Mouse (Mus musculus) cerebellum, postnatal 36 days (tissue): ENCODE measurements around the gene Dmwd.

Experiments used
- DNase-seq, 2 experiments: peaks; one replicate each; pipeline ENCODE4 v3.0.0; 2021 to 2022; ENCODE audit warnings: mixed read lengths in 2 of 2

Gene Dmwd

GRCm38 (mm10) chr7:19095751-19096110 is 19.7 kb downstream of the Dmwd start:
- no peak for DNase-seq

- DNase-seq, result no peak
These were observed 20.5 kb downstream of the Dmwd start for GRCm38 (mm10) chr7:19096421-19096976.

- no peak for DNase-seq
These were observed 21.2 kb downstream of the Dmwd start for GRCm38 (mm10) chr7:19097217-19097616.

GRCm38 (mm10) chr7:19097863-19098262 is 21.8 kb downstream of the Dmwd start:
- no peak for DNase-seq

- no peak for DNase-seq
These were observed 22.8 kb downstream of the Dmwd start for GRCm38 (mm10) chr7:19098811-19099210.

GRCm38 (mm10) chr7:19100290-19100689 is 24.3 kb downstream of the Dmwd start:
- no peak for DNase-seq

GRCm38 (mm10) chr7:19103741-19104140 is 27.7 kb downstream of the Dmwd start:
- no peak for DNase-seq

- DNase-seq, result no peak
These were observed 28.5 kb downstream of the Dmwd start for GRCm38 (mm10) chr7:19104486-19104885.

- no peak for DNase-seq
These were observed 31.4 kb downstream of the Dmwd start for GRCm38 (mm10) chr7:19107436-19107835.

- DNase-seq, result no peak
These were observed 33.5 kb downstream of the Dmwd start for GRCm38 (mm10) chr7:19109565-19109964.

GRCm38 (mm10) chr7:19118028-19118771 is 42.2 kb downstream of the Dmwd start, which contains the start of gene Gm4969:
Gene Gm4969, minus strand, starts transcription at chr7:19118368.
- peak; percentile 37 to 64 for DNase-seq

GRCm38 (mm10) chr7:19119083-19119482 is 43.1 kb downstream of the Dmwd start:
- peak in 1 of 2 experiments; percentile 22 for DNase-seq

- DNase-seq, result peak; percentile 88 to 92
These were observed 43.8 kb downstream of the Dmwd start, which contains the start of gene Fbxo46 for GRCm38 (mm10) chr7:19119631-19120429. Gene Fbxo46, plus strand, starts transcription at chr7:19119859.

- no peak for DNase-seq
These were observed 45.7 kb downstream of the Dmwd start for GRCm38 (mm10) chr7:19121686-19122085.

- no peak for DNase-seq
These were observed 48.7 kb downstream of the Dmwd start for GRCm38 (mm10) chr7:19124713-19125112.

- no peak for DNase-seq
These were observed 51.7 kb downstream of the Dmwd start for GRCm38 (mm10) chr7:19127744-19128143.

GRCm38 (mm10) chr7:19129396-19129795 is 53.4 kb downstream of the Dmwd start:
- no peak for DNase-seq

- no peak for DNase-seq
These were observed 54.6 kb downstream of the Dmwd start for GRCm38 (mm10) chr7:19130657-19131056.

- peak; percentile 96 to 98 for DNase-seq
These were observed 55.4 kb downstream of the Dmwd start for GRCm38 (mm10) chr7:19131324-19131848.
